Mouse (Mus musculus) heart, postnatal 4 days (tissue): ENCODE measurements around the gene Zfp174. TPM values are rescaled to one million over a fixed set of nuclear protein-coding genes. Genes with fewer than 3 reads are reported as not detected.

Source experiments
- DNase-seq: peaks from one replicate; pipeline ENCODE4 v3.0.0; 2021
- total RNA-seq, 2 experiments: library from RNA; stranded (reverse); gene quantifications; 2 replicates each; pipeline ENCODE4 v1.2.3; 2021

Zfp174 gene
- total RNA-seq, 2 experiments from 2014 or later = 0.81 to 1.2 TPM

DNA sequence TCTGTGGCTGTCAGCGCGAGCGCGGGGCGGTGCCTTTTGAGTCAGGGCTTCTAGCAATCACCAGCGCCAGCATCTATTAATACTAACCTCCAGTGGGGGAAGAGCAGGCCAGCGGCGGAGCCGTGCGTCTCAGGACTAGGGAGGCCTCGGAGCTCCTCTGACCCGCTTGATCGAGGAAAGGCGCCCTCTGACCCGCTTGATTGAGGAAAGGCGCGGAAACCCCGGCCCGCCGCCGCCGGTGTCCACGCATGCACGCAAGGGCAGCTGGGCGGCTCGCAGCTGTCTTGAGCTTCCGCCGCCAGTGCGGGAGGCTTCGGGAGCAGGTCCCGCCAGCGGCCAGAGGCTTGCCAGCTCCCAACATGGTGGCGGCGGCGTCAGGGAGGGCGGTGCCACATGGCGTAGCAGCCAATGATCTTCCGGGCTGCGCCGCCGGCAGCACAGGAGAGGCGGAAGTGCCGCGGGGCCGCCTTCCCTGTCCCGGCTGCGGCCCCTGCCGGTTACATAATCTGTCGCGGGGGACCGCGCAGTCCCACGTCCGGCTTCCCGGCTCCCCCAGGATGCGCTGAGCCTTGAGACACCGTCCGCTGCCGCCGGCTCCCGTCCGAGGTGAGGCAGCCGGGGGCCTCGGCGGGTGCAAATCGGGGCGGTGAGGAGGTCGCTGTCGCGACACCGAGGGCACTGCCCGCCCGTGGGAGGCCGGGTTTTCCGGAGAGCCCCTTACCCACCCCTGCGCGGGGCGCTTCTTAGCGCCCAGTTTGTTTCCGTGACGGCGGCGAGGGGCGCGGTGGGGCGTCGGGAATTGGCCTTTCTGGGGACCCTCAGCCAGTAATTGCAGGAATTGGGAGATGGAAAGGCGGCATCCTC is 37.4 kb downstream of the Zfp174 start, which contains the start of the genes Zfp597 and Gm20695:
Gene Zfp597 (minus strand): TSS at position 361 of the 864 bp plus-strand sequence.
Gene Gm20695 (plus strand): TSS at position 448 of the 864 bp plus-strand sequence.
- peak; percentile 97 for DNase-seq

GRCm38 (mm10) chr16:3885065-3885670 is 38.1 kb downstream of the Zfp174 start:
- no peak for DNase-seq

DNA sequence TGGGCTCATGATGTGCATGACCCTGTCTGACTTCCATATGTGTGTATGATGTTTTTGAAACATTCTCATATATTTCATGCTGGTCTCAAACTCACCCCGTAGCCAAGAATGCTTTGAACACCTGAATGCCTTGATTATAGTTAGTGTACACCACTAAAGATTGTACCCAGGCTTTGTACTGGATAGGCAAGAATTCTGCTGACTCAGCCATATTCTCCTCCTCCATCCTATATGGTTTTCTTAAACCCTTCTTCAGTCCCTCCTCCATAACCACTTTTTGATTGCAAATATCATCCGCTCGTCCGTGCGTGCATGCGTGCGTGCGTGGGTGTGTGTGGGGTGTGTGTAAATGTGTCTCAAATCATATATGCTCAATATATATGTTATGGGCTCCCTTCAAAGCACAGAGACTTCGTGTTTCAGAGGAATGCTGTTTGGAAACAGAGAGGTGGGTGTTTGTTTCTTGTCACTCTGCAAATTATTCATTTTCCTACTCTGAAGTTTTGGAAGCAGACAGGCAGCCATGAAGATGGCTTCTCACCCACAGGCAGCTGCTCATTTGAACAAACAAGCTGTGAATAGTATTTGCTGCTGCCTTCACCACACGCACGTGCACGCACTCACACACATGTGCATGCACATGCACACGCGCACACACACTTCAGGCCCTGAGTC is 44.7 kb downstream of the Zfp174 start:
- DNase-seq = no peak

GRCm38 (mm10) chr16:3893739-3894138 is 46.7 kb downstream of the Zfp174 start:
- DNase-seq = no peak

DNA sequence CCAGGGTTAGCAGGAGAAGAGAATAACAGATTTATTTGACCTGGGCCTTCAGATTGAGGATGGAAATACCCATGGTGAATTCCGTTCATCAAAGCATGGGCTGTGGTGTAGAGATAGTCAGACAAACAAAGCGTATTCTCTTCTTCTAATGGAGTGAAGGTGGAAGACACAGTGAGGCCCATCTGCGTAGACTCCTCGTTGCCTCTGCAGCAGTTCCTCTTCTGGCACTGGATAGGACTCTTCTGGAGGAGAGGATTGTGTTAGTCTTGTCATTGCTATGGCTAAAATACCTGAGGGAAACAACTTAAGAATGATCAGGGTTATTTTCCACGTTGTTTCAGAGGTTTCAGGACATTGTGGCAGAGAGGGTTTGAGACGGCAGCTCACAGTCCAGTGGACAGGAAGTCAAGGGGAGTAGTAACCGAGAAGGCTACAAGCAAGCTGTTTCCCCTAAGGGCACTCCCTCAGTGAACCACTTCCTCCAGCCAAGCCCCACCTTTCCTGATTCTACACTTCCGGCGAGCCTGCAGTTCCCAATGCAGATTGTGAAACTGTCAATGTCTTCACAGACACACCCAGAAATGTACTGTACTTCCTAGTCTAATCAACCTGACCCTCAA is 48.2 kb downstream of the Zfp174 start:
- peak; percentile 44 for DNase-seq

DNA sequence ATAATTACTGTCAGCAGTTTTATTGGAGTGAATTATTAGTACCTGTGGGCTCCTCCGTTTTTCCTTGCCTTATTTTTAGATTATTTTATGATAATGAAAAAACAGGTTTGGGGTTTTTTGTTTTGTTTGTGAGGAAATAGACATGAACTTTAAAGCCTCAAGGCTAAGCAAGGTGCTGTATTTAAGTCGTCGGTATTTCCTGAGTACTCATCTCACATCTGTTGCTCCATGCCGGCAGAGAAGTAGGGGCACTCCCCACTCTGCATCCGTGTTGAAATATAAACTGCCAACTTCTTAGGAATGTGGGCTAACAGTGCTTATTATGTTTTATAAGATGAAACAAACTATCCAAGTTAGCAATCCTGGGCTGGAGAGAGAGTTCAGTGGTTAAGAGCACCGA is 49.0 kb downstream of the Zfp174 start:
- no peak for DNase-seq

GRCm38 (mm10) chr16:3896553-3896952 is 49.5 kb downstream of the Zfp174 start:
- DNase-seq = no peak

- no peak for DNase-seq
These were observed 60.4 kb downstream of the Zfp174 start for GRCm38 (mm10) chr16:3907471-3907870.

Other genes with a start within 250 kb of the Zfp174 start
- not detected for gene Mefv, start 129.2 kb upstream of the Zfp174 start, total RNA-seq
- gene Zfp263, start 103.2 kb upstream of the Zfp174 start, total RNA-seq = 10 to 100 TPM; 12.1 to 13.6 TPM
- not detected for gene Olfr15, start 16.4 kb upstream of the Zfp174 start, total RNA-seq
- 10 to 100 TPM; 44.3 to 55.1 TPM for gene Naa60, start 25.1 kb downstream of the Zfp174 start, total RNA-seq
- 10 to 100 TPM; 12.4 to 15.5 TPM for gene Zfp597, start 37.3 kb downstream of the Zfp174 start, total RNA-seq
- gene Gm20695, start 37.4 kb downstream of the Zfp174 start, total RNA-seq = 1 to 10 TPM in 1 of 2 experiments, not detected in 1; 1.4 TPM
- gene 1700037C18Rik, start 61.4 kb downstream of the Zfp174 start, total RNA-seq = 1 to 10 TPM; 5.8 to 6.9 TPM
- gene Cluap1, start 61.5 kb downstream of the Zfp174 start, total RNA-seq = 10 to 100 TPM; 11.7 to 11.8 TPM
- gene Nlrc3, start 129.4 kb downstream of the Zfp174 start, total RNA-seq = 1 to 10 TPM; 2.8 to 3.0 TPM
- gene Slx4, start 156.5 kb downstream of the Zfp174 start, total RNA-seq = 10 to 100 TPM; 15.5 to 15.6 TPM
- not detected for gene Dnase1, start 189.7 kb downstream of the Zfp174 start, total RNA-seq
- gene Trap1, start 230.6 kb downstream of the Zfp174 start, total RNA-seq = 100 to 1,000 TPM; 128 to 151 TPM